Mouse (Mus musculus) cortical plate, adult 2 months (tissue): ENCODE measurements at regions not wholly inside any gene's neighbourhood (a gene's known extent, or its start where the extent isn't known, plus 50 kb on each side); places are given as distances from the start of the nearest gene placed in this dataset.

Experiments
- CTCF ChIP-seq: fragments of 200-500 bp; IDR thresholded peaks from 2 replicates; pipeline ENCODE4 v1.5.1; 2011; ENCODE audit warnings: mild to moderate bottlenecking, control low read depth, low read length; ENCODE audit not compliant: insufficient read depth; ENCODE audit errors: extremely low read depth
- POLR2A ChIP-seq: fragments of 200-500 bp; IDR thresholded peaks from 2 replicates; pipeline ENCODE4 v1.6.1; 2011; ENCODE audit warnings: mild to moderate bottlenecking, low read length, control low read depth; ENCODE audit not compliant: insufficient read depth; ENCODE audit errors: extremely low read depth

DNA sequence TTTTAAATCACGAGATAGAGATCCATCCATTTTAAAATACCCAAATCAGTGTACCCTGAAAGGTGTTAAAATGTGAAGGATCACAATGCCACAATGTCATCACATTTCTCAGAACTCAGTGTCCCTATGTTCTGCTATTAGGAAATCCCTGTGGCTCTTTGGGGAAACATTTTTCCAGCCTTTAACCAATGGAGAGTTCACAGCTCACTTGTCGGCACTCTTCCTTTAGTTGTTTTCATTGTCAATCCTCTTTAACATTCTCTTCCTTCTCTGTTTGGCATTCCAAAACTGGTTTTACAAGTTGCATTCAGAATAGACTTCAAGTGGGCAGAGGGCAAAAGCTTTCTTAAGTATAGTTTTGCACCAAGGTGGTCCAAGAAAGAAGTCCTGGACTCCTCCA lies 406.9 kb upstream of the Pik3r1 start:
- TF ChIP-seq CTCF: no peak
- TF ChIP-seq POLR2A: no peak
